Mouse (Mus musculus): ENCODE data around the gene Arpp21.
A peak's percentile ranks its signal among the peaks of the same experiment; 100 is the strongest.

Arpp21 gene

DNA sequence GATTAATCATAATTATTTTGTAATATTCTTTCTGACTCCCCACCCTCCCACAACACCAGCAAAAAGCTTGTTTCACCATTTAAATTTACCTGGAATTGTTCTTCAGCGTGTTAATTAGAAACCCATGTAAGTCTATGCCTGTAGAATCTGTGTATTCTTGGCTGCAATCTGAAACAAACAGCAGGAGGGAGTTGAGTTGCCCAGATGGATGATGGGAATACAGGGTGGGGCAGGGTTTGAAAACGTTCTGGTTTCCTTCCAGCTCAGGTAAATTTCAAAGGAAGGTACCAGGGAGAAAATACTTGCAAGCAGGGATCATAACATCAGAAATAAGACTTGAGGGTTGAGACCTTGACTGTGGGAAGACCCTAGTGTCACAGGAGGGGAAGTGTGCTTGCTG lies 58.2 kb downstream of the Arpp21 start:
- no peak for DNase-seq

DNA sequence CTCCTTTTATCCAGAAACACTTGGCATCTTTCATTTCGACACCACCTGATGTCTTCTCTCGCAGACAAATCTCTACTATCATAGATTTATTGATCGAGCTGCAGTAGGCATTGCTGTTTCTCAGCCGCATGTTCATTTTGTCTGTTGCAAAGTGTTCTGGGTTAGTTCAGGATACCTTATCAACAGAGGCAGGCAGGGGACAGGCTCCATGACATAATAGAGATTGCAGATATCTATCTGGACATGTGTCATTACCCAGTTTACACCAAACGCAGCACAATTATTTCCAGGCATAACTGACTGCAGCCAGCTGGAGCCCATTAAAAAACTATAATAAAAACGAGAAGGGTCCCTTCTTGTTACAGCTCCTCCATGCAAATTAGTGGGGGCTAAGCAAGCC lies 59.4 kb downstream of the Arpp21 start:
- no peak for DNase-seq

DNA sequence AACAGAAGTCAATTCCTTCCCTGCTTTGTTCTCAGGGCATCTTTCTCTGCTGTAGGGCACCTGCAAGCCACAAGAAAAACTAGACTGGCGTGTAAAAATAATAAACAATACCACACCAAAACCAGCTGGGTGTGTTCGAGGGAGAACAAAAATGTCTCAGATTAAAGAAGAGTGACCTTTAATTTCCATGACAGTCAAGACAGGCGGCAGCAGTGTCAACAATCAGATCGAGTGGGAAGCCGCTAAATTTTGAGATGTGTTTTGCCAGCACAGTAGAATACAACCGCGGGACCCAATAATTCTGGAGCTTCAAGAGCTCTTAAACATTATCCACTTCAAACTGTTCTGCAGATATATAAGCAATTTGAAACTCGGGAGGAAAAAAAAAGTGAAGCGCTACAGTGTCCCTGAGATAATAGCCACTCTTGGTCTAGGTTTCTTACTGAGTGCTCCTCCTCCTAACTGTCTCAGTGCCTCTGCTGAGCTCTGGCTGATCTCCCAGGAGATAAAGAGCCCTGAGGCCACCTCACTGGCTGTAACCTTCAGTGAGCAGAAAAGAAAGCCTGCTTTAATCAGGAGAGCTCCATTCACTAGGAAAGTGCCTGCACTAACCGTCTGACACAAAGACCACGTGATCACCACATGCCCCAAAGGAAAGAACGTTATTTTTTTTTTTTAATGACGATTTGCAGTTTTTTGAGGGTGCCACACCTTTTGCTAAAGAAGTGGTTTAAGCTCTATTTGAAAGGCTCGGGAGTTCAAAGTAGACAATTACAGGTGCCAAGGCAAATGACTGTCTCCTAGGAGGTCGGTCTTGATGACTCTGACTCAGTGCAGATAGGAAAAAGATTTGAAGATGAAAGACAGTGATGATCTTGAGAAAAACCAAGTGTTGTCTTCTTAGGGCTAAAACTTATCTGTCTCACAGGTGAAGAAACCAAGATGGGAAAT lies 61.1 kb downstream of the Arpp21 start:
- no peak for DNase-seq

DNA sequence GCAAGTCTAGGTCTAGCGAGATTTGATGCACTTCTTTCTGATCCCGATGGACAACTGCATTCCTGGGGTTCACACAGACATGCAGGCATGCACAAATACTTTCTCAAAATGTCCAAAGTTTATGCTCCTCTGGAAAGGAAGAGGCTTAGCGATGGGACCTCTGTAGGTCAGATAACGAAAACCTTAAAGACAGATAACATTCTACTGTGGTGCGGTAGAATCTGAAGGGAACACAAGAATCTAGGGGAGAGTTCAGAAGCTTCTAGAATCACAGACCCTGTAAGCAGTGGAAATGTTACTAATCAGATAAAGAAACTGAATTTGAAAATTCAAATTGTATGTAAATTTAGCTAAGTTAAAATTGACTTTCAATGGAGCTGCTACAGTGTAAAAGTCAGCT lies 62.0 kb downstream of the Arpp21 start:
- no peak for DNase-seq

DNA sequence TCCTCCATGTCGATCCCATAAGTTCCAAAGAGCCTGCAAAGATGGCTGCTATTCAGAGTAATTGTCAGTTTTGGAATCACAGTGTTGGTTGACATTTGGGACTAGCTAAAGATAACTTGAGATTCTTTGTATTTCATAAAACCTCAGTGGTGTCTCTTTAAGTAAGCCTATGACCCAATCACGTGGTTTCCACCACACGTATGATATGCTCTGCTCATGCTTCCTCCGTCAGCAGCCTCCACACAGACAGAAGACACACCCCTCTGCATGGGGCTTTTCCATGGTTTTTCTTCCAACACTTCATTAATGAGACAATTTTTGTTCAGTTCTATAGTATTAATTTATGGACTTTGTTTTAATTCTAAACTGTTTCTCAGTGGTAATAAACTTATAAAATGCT lies 71.1 kb downstream of the Arpp21 start:
- DNase-seq: no peak

DNA sequence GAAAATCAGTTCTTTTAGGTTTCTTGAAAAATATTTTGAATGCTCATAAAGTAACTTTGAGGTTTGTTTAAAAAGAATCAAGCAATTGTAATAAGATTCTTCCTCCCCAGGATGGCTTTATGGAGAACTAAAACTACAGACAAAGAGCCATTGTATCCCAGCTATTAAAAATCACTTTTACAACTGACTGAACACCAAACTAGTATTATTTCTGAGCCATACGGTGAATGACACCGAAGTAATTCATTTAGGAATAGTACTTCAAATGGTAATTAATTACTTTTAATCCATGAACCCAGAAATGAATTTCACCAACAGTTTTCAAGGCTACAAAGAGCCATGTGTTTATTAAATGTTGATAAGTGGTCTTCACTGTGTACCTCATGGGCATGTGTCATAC lies 74.8 kb downstream of the Arpp21 start:
- no peak for DNase-seq

DNA sequence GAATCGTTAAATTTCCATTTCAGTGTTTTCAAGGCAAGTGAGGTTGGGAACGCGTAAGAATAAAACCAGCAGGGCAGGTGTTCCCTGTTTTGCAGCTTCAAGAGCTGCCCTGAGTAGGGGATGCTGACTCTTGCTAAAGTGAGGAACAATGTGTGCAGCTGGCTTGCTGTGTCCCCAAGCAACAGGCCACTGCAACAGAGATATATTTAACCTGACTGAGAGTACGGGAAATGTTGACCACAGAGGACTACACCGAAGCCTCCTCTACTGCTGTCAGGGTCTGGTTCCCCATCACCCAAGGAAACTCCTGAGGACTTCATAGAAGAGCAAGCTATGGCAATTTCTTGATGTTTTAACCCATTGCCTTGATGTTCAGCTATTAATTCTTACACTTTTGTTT lies 81.8 kb downstream of the Arpp21 start:
- DNase-seq: no peak

DNA sequence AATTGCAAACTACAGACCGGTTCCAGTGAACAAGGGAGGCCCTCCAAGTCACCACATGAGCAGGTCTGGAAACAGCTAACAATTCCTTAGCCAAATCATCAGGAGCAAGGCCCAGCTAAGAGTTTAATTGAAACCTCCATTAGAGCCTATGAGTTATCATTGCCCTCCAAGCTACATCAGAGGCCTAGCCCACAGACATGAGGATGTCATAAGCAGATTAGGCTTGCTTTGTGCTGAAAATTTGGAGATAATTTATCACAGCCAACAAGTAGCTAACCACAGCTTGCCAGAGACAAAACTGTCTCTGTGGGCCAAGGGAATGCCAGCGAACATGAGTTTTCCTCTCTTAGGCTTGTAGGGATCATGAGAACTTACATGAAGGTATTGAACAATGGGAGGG lies 83.0 kb downstream of the Arpp21 start:
- DNase-seq: no peak

DNA sequence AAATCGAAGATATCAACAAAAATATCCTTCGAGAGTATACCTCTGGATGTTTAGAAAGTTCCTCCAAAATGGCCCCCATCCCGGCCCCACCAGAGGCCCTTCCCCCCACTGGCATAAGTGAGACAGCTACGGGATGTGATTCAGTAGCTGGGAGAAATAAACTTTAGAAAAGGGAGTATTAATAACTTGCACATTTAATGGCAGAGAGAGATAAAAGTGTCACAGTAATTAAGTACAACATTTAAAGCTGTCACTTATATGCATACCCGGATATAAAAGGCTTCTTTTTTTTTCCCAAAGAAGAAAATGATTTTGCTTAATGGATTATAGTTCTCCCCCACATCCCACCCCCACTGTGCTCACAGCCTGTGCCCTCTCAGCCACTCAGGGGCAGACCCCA lies 84.6 kb downstream of the Arpp21 start:
- no peak for DNase-seq

DNA sequence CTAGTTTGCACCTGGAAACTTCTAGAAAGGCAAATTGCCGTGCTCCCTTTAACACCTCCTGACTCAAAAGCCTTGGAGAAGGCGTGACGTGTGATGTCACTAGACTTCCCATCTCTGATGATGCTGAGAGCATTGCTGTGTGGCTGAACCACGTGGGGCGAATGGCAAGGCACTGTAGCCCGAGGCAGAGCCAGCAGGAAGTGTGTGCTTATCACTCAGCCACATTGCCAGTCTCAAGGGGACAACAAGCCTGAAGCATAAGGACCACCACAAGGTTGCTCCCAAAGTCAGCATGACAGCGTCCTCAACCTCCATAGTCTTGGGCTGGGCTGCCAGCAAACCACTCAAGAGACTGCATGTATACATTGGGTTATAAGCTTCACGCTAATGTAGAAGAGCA lies 95.1 kb downstream of the Arpp21 start:
- DNase-seq: no peak

DNA sequence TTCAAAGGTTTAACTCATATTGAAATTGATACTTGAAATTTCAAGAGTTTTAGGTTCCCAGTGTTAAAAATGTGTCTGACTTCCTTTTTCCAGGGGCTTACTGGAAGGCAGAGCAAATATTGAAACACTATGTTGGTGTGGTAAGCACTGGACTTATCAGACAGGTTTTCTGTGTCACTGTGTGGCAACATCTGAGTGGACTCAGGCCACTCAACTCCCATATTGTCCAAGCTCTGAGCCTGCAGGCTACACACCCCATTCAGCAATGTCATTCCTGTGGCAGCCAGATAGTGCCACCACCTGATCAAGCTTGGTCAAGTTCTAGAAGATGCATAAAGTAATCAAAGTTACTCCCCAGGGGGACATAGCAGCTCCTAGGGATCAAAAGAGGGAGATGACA lies 97.9 kb downstream of the Arpp21 start:
- peak; percentile 11 for DNase-seq

DNA sequence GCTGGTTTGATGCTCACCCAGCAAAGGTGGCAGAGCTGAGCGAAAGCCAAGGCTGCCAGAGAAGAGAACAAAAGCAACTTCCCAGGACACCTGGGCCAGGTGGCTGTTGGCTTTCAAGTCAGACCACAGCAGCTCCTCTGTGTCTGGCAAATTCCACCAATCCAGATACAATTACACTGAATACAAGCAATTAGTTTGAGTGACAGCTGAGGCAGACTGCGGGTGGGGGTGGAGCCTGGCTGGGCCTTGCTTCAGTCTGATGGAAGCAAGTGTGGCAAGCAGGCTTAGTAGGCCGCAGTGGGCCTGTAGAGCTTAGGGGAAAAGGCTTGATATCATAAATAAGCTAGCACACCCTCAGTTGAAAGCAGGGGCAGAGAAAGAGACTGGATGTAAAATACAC lies 104.9 kb downstream of the Arpp21 start:
- DNase-seq: no peak

DNA sequence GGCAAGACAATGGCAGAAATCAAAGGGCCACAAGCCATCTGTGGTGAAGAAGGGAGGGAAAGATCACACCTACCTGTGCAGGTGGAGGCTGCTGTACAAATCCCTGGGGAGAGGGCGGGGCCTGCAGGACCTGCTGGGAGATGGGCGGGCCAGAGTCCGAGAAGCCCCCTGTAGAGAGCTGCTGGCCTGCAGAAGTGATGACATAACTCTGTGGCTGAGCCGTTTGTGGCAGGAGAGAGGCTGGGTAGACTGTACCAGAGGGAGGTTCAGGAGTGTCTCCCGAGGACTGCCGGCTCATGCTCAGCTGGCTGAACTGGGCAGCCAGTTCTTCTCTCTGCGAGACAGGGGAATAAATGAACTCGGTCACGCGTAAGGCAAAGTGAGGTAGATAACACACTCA lies 111.1 kb downstream of the Arpp21 start:
- no peak for DNase-seq

DNA sequence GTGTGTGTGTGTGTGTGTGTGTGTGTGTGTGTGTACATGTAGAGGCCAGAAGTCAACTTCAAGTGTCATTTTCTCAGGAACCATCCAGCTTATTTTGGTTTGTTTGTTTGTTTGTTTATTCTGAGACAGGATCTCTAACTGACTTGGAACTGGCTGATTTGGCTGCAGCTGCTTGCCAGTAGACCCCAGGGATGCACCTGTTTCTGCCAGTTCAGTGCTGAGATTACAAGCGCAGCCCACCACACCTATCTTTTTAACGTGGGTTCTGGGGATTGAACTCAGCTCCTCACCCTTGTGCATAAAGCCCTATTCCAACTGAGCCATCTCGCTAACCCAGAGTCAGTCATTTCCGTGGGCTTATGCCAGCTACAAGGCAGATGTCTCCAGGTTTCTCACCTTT lies 111.6 kb downstream of the Arpp21 start:
- no peak for DNase-seq

DNA sequence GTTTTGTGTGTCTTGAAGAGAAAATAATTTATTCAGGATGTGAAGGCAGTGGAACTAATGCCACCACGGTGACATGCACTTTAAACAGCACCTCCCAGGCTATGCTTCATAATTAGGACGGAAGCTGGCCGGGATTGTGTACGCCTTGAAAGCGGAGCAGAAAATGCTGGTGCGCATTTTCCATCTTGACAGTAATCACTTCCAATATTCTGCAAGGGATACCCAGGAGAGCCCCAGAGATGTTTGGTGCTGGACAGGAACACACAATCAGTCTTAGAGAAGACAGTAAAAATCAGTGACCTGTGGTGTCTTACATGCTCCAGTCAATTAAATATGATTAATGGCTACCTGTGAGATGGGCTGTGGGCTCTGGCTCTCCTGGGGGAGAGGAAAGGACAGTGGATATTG lies 112.3 kb downstream of the Arpp21 start:
- DNase-seq: no peak

DNA sequence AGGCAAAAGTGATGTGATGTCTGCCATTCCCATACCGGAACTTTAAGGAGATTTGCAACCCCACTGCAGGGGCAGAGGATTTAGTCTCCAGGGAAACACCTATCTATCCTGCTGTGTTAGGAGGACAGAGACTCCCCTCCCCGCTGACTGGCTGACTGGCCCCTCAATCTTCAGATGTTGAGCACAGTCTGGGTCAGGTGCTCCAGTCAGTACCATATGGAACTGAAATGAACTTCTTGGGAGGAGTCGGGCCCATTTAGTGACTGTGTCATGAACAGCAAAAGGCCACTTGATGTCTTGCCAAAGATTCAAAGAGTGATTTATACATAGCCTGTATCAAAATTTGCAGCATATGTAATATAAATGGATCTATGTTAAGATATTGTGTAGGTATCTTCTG lies 116.2 kb downstream of the Arpp21 start:
- no peak for DNase-seq

DNA sequence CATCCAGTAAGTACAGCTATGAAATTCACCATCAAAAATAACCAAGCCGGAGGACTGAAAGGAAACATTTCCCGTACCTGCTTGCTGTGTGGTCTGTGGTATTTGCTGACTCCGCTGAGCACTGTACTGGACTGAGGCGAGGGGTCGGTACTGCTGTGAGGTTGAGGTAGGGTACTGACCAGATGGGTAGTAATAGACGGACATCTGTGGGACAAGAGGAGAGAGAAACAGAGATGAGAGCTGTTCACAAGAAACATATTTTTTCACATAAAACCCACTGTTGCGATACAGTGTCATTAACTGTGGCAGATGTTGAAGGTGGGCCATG lies 116.7 kb downstream of the Arpp21 start:
- DNase-seq: no peak

DNA sequence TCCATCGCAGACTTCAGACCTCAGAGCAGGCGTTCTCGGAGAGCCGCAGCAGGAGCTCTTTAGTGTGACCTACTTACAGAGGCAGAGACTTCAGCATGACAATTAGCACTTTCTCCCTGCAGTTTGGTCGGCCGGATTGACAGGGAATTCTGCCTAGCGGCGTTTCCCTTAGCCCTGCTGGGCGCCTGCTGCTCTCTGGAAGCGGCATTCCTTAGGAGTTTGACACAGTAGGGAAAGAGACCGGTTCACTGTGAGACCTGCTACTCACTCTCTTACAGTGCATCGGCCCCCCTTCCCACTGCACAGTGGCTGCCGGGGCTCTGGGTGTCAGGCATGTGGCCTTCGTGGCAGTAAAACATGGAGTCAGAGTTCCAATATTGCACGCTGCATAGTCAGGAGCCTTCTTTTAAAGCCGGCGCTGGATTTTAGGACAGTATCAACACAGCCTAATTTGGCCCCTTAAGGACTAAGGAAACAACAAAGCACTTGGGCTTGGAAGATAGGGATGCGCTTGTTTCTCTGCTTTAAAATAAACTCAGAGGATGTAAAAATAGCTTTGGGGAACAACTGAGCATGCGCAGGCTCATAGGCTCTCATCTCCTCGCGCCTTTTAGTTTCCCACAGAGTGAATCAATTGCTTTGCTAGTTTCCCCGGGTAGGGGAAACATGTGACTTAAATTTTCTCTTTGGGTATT lies 117.2 kb downstream of the Arpp21 start:
- peak; percentile 4 for DNase-seq

DNA sequence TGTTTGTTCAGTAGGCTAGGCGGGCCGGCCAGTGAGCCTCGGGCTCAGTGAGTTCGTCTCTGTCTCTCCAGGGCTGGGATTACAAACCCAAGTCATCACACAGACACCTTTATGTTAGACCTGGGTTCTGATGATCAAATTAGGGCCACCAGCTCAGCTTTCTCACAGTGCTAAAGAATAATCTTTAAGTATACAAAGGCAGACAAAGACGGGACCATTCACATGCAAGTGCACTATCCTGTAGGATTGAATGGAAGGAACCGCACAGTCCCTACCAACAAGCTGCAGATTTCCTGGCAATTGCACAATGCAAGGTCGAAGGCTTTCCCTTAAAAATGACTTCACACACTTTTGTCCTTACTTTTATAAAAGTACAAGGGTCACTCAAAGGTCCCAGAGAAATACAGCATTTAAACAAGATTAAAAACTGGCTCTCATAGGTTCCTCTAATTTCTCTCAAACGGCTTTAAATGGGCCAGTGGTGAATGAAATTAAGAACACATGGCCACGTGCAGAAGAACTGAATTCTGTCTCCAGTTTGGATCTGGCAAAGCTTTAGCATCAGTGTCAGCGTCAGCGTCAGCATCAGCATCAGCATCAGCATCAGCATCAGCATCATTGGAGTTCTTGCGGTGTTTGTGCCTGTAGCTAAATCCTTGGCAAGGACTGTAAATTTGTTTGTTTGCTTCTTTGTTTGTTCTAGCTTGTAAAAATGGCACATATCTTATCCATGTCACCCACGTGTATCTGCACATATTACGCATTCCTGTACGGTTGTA lies 117.9 kb downstream of the Arpp21 start:
- no peak for DNase-seq

DNA sequence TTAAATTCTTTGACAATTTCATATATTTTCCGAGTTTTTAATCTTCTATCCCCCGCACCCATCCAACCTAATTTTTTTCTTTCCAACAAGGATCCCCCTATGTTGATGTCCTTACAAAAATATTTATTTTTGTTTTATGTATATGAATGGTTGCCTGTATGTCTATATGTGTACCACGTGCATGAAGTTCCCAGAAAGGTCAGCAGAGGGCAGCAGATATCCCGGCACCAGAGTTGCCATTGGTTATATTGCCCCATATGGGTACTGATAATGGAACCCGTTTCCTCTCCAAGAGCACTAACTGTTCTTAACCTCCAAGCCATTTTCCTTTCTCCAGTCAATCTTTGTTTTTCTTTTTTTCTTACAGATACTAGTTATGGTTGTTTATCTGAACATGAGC lies 124.1 kb downstream of the Arpp21 start:
- DNase-seq: no peak

DNA sequence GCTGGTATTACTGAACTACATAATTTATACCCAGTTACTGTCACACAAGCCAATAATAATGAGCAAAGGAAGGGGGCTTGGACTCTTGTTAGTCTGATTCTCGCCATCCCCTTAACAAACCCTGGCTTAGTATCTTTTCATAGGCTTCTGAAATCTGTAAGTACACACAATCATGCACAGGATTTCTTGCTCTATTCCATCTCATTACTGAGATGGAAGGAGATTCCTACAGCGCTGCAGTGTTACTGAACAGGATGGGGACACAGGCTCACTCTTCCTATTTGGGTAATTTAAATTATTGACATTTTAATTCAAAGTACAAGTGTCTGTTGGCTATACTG lies 132.9 kb downstream of the Arpp21 start:
- no peak for DNase-seq

DNA sequence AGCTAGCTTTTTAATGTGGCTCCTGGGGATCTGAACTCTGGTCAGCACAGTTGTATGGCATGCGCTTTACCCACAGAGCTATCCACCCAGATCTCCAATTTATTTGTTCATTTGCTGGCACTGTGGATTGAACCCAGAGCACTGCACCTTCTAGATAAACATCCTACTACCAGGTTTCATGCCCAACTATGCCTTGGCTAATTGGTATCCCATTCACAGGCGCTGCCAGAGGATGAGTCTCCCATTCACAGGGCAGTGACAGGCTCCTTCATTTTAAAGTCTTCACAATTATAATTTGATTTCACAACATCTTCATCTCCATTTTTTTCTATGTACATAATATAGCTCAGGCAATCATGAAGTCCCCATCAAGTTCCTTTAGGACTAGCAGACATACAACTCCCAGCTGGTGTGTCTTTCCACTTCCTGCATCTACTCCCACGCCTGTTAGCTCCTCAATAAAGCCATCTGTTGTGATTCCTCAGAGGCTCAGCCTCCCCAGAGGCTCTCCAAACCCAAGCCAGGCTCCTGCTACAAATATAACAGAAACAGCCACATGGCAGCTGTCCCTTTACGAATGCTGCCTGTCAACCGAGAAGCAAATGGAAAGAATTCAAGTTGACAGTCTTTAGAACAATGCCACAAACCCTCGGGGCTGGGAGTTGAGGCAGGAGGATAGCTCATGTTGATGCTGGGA lies 133.4 kb downstream of the Arpp21 start:
- DNase-seq: no peak
